Mouse (Mus musculus): Measurements from ENCODE around the gene Mex3a. TPM values are rescaled to one million over a fixed set of nuclear protein-coding genes. Genes with fewer than 3 reads are reported as not detected.
A peak's percentile ranks its signal among the peaks of the same experiment; 100 is the strongest.

Gene Mex3a
- polyA plus RNA-seq, 1 experiment from 2014 or later: 22.5 TPM

DNA sequence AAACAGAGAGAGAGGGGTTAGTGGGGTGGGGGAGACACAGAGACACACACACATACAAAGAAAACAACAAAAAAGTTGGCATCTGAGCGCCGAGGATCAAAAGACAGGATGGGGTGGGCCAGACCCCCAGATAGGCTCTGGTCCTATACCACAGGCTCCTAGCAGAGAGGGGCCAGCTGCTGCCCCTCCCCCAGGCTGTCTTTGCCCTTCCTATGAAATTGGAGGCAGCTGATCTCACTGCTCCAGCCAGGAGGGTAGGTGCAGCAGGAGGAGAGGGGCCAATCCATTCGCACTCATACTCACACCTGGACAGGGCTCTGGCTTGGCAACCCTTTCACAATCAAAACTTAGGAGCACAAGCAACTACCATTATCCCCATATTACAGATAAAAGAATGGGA is 22.9 kb upstream of the Mex3a start:
- Histone ChIP-seq H3K36me3 (no peaks in the 10 kb centered on the region), H3K27ac (replicated peaks) (peak overlapping the region; percentile 96), H3K4me1 (peaks cover 93% of the 10 kb centered on the region), H3K27me3 (no peaks in the 10 kb centered on the region), H3K9ac (0 out of 2 replicates have a peak overlapping the region, but pooled peaks have one; percentile 12), H3K4me3 (replicated peaks) (peak overlapping the region; percentile 38), H3K9me3 (replicated peaks) (no peaks in the 10 kb centered on the region), H3K4me2 (replicated peaks) (peak overlapping the region; percentile 55)
- WGBS: 50% methylated on average over 3 of the region's 3 CpGs
- ATAC-seq (ENCODE audit: insufficient number of reproducible peaks, low FRiP score, low TSS enrichment, low read depth): no peak

GRCm38 (mm10) chr3:88509692-88510420 is 22.3 kb upstream of the Mex3a start, which contains the start of gene Lmna:
Gene Lmna, minus strand, starts transcription at chr3:88509956.
- 0 out of 2 replicates have a peak within 1 kb of the TSS, but pooled peaks have one; percentile 12 for H3K9ac ChIP-seq
- no peaks in the 10 kb centered on the region for H3K27me3 ChIP-seq
- H3K4me3 ChIP-seq (replicated peaks): peak within 1 kb of the TSS; percentile 38
- H3K9me3 ChIP-seq (replicated peaks): no peaks in the 10 kb centered on the region
- WGBS: 2% methylated on average over 30 of the region's 31 CpGs
- H3K27ac ChIP-seq (replicated peaks): peak within 1 kb of the TSS; percentile 96
- peak; percentile 91 for ATAC-seq (ENCODE audit: insufficient number of reproducible peaks, low FRiP score, low TSS enrichment, low read depth)
- peak within 1 kb of the TSS; percentile 55 for H3K4me2 ChIP-seq (replicated peaks)
- peaks cover 95% of the 10 kb centered on the region for H3K4me1 ChIP-seq
- no peaks in the 10 kb centered on the region for H3K36me3 ChIP-seq

DNA sequence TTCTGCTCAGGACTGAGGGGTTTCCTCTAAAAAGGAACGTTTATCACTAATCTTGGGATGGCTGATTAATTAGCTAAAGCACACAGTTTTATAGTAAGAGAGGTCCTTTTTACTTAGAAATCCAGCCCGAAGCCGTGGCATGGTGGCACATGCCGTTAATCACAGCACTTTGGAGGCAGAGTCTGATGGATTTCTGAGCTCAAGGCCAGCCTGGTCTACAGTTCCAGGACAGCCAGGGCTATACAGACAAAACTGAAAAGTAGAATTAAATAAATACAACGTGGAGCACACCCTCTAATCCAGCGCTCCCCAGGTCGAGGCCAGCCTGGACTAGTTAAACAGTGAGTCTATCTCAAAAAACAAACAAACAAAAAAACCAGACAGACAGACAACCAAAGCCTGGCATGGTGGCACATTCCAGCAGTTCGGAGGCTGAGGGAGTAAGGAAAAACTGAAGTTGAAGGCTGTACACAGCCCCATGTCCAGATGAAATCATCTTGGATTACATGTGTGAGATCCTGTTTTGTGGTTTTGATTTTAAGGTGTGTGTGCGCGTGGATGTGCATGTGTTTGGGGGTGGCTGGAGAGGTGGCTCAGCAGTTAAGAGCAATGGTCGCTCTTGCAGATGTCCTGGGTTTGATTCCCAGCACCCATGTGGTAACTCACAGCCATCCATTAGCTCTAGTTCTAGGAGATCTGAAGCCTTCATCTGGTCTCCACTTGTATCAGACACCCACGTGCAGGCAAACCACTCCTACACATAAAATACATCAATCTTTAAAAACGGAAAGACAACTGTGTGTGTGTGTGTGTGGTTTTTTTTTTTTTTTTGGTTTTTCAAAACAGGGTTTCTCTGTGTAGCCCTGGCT is 21.5 kb upstream of the Mex3a start:
- Histone ChIP-seq H3K9me3 (replicated peaks) (no peaks in the 10 kb centered on the region), H3K36me3 (no peaks in the 10 kb centered on the region), H3K4me1 (peaks cover 94% of the 10 kb centered on the region), H3K4me3 (replicated peaks) (peak overlapping the region; percentile 38), H3K4me2 (replicated peaks) (peak overlapping the region; percentile 55), H3K9ac (no peak overlapping the region), H3K27me3 (no peaks in the 10 kb centered on the region), H3K27ac (replicated peaks) (peak overlapping the region; percentile 96)
- no peak for ATAC-seq (ENCODE audit: insufficient number of reproducible peaks, low FRiP score, low TSS enrichment, low read depth)
- WGBS: 41% methylated on average over 13 of the region's 13 CpGs

GRCm38 (mm10) chr3:88511559-88511958 is 20.6 kb upstream of the Mex3a start:
- no peaks in the 10 kb centered on the region for H3K27me3 ChIP-seq
- H3K4me1 ChIP-seq: peaks cover 92% of the 10 kb centered on the region
- H3K4me2 ChIP-seq (replicated peaks): no peak overlapping the region
- WGBS: 37% methylated on average over 4 of the region's 4 CpGs
- no peak overlapping the region for H3K9ac ChIP-seq
- H3K27ac ChIP-seq (replicated peaks): peak overlapping the region; percentile 94
- no peak for ATAC-seq (ENCODE audit: insufficient number of reproducible peaks, low FRiP score, low TSS enrichment, low read depth)
- H3K9me3 ChIP-seq (replicated peaks): no peaks in the 10 kb centered on the region
- no peak overlapping the region for H3K4me3 ChIP-seq (replicated peaks)
- no peaks in the 10 kb centered on the region for H3K36me3 ChIP-seq

- H3K36me3 ChIP-seq: no peaks in the 10 kb centered on the region
- H3K9ac ChIP-seq: no peak overlapping the region
- no peak for ATAC-seq (ENCODE audit: insufficient number of reproducible peaks, low FRiP score, low TSS enrichment, low read depth)
- peaks cover 91% of the 10 kb centered on the region for H3K4me1 ChIP-seq
- H3K9me3 ChIP-seq (replicated peaks): no peaks in the 10 kb centered on the region
- peak overlapping the region; percentile 94 for H3K27ac ChIP-seq (replicated peaks)
- peak overlapping the region; percentile 42 for H3K4me2 ChIP-seq (replicated peaks)
- no peaks in the 10 kb centered on the region for H3K27me3 ChIP-seq
- 16% methylated on average over 6 of the region's 6 CpGs for WGBS
- no peak overlapping the region; the same call in 1 of the 2 replicates for H3K4me3 ChIP-seq (replicated peaks)
Observed at GRCm38 (mm10) chr3:88512141-88512895, 19.9 kb upstream of the Mex3a start.

DNA sequence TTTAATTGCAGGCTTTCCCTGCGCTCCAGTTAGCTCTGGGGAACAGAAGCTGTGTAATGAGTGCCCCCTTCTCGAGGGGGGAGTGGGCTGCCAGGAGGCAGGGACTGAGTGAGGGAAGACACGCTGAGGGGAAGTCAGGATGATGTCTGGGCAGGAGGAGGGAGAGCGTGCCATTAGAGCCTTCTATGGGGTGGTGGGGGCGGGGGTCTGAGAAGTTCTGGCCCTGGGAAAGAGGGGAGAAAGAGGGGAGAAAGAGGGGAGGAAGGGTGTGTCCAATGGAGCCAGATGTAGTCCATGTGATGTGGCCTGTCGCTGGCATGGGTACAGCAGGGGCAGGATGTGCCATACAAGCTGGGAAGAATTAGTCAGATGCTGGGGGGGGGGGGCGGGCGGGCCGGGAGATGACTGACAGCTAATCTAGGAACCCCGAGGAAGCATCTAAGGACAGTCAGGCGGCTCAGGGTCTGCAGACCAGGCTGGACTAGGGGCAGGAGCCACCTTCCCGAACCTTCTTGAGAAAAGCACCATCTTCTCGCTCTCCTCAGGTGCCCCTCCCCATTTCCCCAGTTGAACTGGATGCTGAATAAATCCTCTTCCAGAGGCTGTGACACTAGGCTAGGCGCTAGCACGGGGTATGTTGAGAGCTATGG is 19.2 kb upstream of the Mex3a start:
- H3K9ac ChIP-seq: no peak overlapping the region
- peak overlapping the region; percentile 42 for H3K4me2 ChIP-seq (replicated peaks)
- peak overlapping the region; percentile 94 for H3K27ac ChIP-seq (replicated peaks)
- H3K4me1 ChIP-seq: peaks cover 84% of the 10 kb centered on the region
- H3K27me3 ChIP-seq: no peaks in the 10 kb centered on the region
- no peaks in the 10 kb centered on the region for H3K9me3 ChIP-seq (replicated peaks)
- H3K36me3 ChIP-seq: no peaks in the 10 kb centered on the region
- ATAC-seq (ENCODE audit: insufficient number of reproducible peaks, low FRiP score, low TSS enrichment, low read depth): peak; percentile 73
- WGBS: 16% methylated on average over 12 of the region's 15 CpGs
- H3K4me3 ChIP-seq (replicated peaks): no peak overlapping the region

DNA sequence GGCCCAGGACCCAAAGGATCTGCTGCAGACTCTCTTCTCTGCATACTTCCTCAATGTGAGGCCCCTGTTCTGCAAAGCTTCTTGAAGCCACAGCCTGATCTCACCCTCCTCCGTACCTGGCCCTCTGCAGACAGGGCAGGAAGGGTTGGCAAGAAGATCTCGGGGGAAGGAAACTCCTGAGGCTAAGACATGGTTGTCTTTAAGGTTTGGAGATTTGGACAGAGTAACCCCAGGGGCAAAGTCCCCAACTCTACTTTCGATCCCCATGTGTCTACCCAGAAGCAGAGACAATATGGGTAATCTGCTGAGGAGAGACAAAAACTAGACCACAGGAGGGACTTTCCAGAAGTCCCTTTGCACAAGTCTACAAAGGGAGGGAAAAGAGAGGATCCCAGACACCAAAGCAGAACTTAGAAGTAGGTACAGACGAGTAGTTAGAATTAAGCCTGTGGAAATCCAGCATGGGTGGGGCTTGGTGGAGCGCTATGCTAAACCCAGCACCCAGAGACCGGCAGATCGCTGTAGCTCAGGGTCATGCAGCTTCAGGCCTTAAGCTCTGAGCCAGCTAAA is 18.6 kb upstream of the Mex3a start:
- peak overlapping the region; percentile 94 for H3K27ac ChIP-seq (replicated peaks)
- WGBS: 46% methylated on average over 7 of the region's 7 CpGs
- no peak for ATAC-seq (ENCODE audit: insufficient number of reproducible peaks, low FRiP score, low TSS enrichment, low read depth)
- peaks cover 79% of the 10 kb centered on the region for H3K4me1 ChIP-seq
- peak overlapping the region; percentile 42; the same call in 1 of the 2 replicates for H3K4me2 ChIP-seq (replicated peaks)
- no peaks in the 10 kb centered on the region for H3K27me3 ChIP-seq
- no peaks in the 10 kb centered on the region for H3K9me3 ChIP-seq (replicated peaks)
- no peak overlapping the region for H3K9ac ChIP-seq
- no peak overlapping the region for H3K4me3 ChIP-seq (replicated peaks)
- no peaks in the 10 kb centered on the region for H3K36me3 ChIP-seq

DNA sequence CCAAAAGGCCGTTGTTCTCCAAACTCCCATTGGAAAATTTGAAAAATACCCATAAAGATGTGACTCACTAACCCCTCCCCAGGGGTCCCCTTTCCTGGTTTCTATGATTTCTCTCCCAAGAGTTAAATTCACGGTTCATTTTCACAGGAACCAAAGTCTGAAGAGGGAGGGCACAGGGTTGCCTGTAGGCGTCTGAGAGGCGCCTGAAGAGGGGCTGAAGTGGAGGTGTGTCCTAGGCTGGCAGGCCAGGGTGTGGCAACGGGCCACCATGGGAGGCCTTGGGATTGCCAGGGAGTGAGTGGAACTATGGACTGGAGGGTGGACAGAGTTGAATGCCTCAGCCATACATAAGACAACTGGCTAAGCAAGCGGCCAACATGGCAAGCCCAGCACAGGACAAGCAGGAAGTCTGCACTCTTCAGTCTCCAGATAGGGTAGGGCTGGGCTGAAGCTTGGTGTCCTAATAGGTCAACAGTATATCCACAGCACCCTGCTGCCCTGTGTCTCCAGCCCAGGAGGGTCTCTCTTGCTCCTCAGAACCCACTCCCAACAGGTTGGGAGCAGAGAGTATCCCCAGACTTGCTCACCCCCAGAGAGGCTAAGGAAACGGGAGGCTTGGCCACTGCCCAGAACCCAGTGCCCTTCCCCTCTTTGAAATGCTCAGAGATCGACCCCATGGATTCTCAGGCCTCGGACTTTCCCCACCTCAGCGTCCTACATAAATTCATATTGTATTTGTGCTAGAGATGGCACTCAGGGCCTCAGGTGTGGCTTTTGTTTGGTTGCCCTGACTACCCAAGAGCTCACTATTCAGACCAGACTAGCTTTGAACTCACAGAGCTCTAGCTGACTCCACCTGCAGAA is 17.7 kb upstream of the Mex3a start:
- H3K4me3 ChIP-seq (replicated peaks): no peak overlapping the region
- H3K4me1 ChIP-seq: peaks cover 75% of the 10 kb centered on the region
- H3K9me3 ChIP-seq (replicated peaks): no peaks in the 10 kb centered on the region
- 62% methylated on average over 10 of the region's 10 CpGs for WGBS
- H3K9ac ChIP-seq: no peak overlapping the region
- no peaks in the 10 kb centered on the region for H3K36me3 ChIP-seq
- ATAC-seq (ENCODE audit: insufficient number of reproducible peaks, low FRiP score, low TSS enrichment, low read depth): no peak
- no peaks in the 10 kb centered on the region for H3K27me3 ChIP-seq
- peak overlapping the region; percentile 94 for H3K27ac ChIP-seq (replicated peaks)
- H3K4me2 ChIP-seq (replicated peaks): no peak overlapping the region

DNA sequence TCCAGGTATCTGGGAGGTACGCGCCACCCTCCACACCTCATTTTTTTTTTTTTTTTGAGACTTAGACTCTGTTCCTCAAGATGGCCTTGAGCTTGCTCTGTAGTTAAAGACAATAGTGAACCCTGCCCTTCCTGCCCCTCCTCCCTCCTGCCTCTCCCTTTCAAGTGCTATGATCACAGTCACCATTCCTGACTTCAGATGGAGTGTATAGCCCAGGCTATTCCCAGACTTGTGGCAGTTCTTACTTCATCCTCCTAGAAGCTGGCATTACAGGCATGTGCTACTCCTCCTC is 17.2 kb upstream of the Mex3a start:
- no peaks in the 10 kb centered on the region for H3K36me3 ChIP-seq
- H3K27me3 ChIP-seq: no peaks in the 10 kb centered on the region
- peak overlapping the region; percentile 66 for H3K27ac ChIP-seq (replicated peaks)
- H3K4me2 ChIP-seq (replicated peaks): no peak overlapping the region
- ATAC-seq (ENCODE audit: insufficient number of reproducible peaks, low FRiP score, low TSS enrichment, low read depth): no peak
- 94% methylated on average over 2 of the region's 2 CpGs for WGBS
- no peaks in the 10 kb centered on the region for H3K9me3 ChIP-seq (replicated peaks)
- H3K4me3 ChIP-seq (replicated peaks): no peak overlapping the region
- peaks cover 69% of the 10 kb centered on the region for H3K4me1 ChIP-seq
- H3K9ac ChIP-seq: no peak overlapping the region

GRCm38 (mm10) chr3:88516407-88516806 is 15.8 kb upstream of the Mex3a start:
- Histone ChIP-seq H3K4me3 (replicated peaks) (no peak overlapping the region), H3K4me1 (peaks cover 61% of the 10 kb centered on the region), H3K36me3 (no peaks in the 10 kb centered on the region), H3K9ac (no peak overlapping the region), H3K27ac (replicated peaks) (peak overlapping the region; percentile 71; the same call in 1 of the 2 replicates), H3K4me2 (replicated peaks) (no peak overlapping the region), H3K9me3 (replicated peaks) (no peaks in the 10 kb centered on the region), H3K27me3 (no peaks in the 10 kb centered on the region)
- ATAC-seq (ENCODE audit: insufficient number of reproducible peaks, low FRiP score, low TSS enrichment, low read depth): no peak
- WGBS: 70% methylated on average over 2 of the region's 2 CpGs
